In genomic region chr14:102859361-102859871, GRCm38 (mm10) we compare ENCODE assay signal across 11 mouse cellular contexts.
DNase-seq lines count a peak whose midpoint lies in the region; ATAC-seq lines count a peak whose summit lies in the region.
"Had no signal": no experiment of that assay in that cellular context is flagged by ENCODE, and none has a peak within 500 bp of the region (broad histone marks: within the 10 kb centered on the region; RNA-seq: fewer than 3 reads in every experiment).

No protein-coding gene starts in this region.

- intact Hi-C loops in gastrocnemius, postnatal 14 days (cut with DNase I; ENCODE audit: low total_unique reads): no loop called here
- intact Hi-C loops in left cerebral cortex, postnatal 4 days (cut with DNase I): no loop called here

- H3K4me1 ChIP-seq in midbrain, embryonic 11.5 days (ENCODE audit: control insufficient read depth, insufficient read depth, low read length): no peaks in the 10 kb centered on the region
- H3K4me1 ChIP-seq in midbrain, embryonic 15.5 days: no peaks in the 10 kb centered on the region
- no peaks in the 10 kb centered on the region for H3K4me1 ChIP-seq in embryonic facial prominence, embryonic 10.5 days
- no peaks in the 10 kb centered on the region for H3K4me1 ChIP-seq in forebrain, embryonic 11.5 days (replicated peaks; ENCODE audit: control insufficient read depth, insufficient read depth, low read length)

- no peak overlapping the region for H3K4me2 ChIP-seq in midbrain, embryonic 11.5 days
- H3K4me2 ChIP-seq in midbrain, embryonic 15.5 days: no peak overlapping the region
- H3K4me2 ChIP-seq in forebrain, embryonic 11.5 days (ENCODE audit: low read depth, low read length, severe bottlenecking): no peak overlapping the region

- H3K9me3 ChIP-seq in midbrain, embryonic 11.5 days (ENCODE audit: control insufficient read depth, low read length): no peaks in the 10 kb centered on the region
- no peaks in the 10 kb centered on the region for H3K9me3 ChIP-seq in midbrain, embryonic 15.5 days
- no peaks in the 10 kb centered on the region for H3K9me3 ChIP-seq in embryonic facial prominence, embryonic 10.5 days
- H3K9me3 ChIP-seq in forebrain, embryonic 11.5 days (ENCODE audit: control insufficient read depth, low read length): no peaks in the 10 kb centered on the region

- no peaks in the 10 kb centered on the region for H3K36me3 ChIP-seq in midbrain, embryonic 11.5 days (ENCODE audit: control insufficient read depth, insufficient read depth, low read length)
- no peaks in the 10 kb centered on the region for H3K36me3 ChIP-seq in midbrain, embryonic 15.5 days (replicated peaks)
- no peaks in the 10 kb centered on the region for H3K36me3 ChIP-seq in embryonic facial prominence, embryonic 10.5 days (replicated peaks)
- H3K36me3 ChIP-seq in forebrain, embryonic 11.5 days (ENCODE audit: control insufficient read depth, insufficient read depth, low read length): no peaks in the 10 kb centered on the region

- H3K27ac ChIP-seq in midbrain, embryonic 11.5 days (ENCODE audit: low read depth, low read length): no peak overlapping the region
- no peak overlapping the region for H3K27ac ChIP-seq in midbrain, embryonic 15.5 days
- no peak overlapping the region for H3K27ac ChIP-seq in embryonic facial prominence, embryonic 10.5 days (replicated peaks)
- no peak overlapping the region for H3K27ac ChIP-seq in forebrain, embryonic 11.5 days (ENCODE audit: low read depth, low read length)

- WGBS in midbrain, embryonic 11.5 days: 74% methylated on average over 4 of the region's 4 CpGs
- 75% methylated on average over 4 of the region's 4 CpGs for WGBS in midbrain, embryonic 15.5 days
- WGBS in embryonic facial prominence, embryonic 10.5 days: 37% methylated on average over 4 of the region's 4 CpGs
- WGBS in forebrain, embryonic 11.5 days: 78% methylated on average over 4 of the region's 4 CpGs

- H3K4me3 ChIP-seq in midbrain, embryonic 11.5 days (ENCODE audit: low read depth, low read length): no peak overlapping the region
- no peak overlapping the region for H3K4me3 ChIP-seq in midbrain, embryonic 15.5 days
- H3K4me3 ChIP-seq in embryonic facial prominence, embryonic 10.5 days: no peak overlapping the region
- H3K4me3 ChIP-seq in forebrain, embryonic 11.5 days (ENCODE audit: low read depth, low read length): no peak overlapping the region

- DNase-seq in midbrain, embryonic 11.5 days (ENCODE audit: low spot score, missing footprints): peak; percentile 81
- peak; percentile 25 for DNase-seq in embryonic facial prominence, embryonic 10.5 days (ENCODE audit: low spot score)
- peak; percentile 25 for DNase-seq in gastrocnemius, postnatal 14 days
- DNase-seq in lung, postnatal 10 days: peak; percentile 20
- no peak for DNase-seq in forebrain, embryonic 11.5 days (ENCODE audit: low spot score)
- DNase-seq in adrenal gland, adult 18-20 months (ENCODE audit: low spot score in 2 of 2): no peak
- DNase-seq in left cerebral cortex, postnatal 4 days: no peak
- DNase-seq: thymus, postnatal 25 days had no signal

- ATAC-seq in midbrain, embryonic 11.5 days (ENCODE audit: low FRiP score): no peak
- ATAC-seq in midbrain, embryonic 15.5 days (replicated peaks): no peak
- no peak for ATAC-seq in forebrain, embryonic 11.5 days (replicated peaks; ENCODE audit: low FRiP score)
- ATAC-seq: activated CD4-positive, CD25-positive, alpha-beta regulatory T cell, adult 4 months; midbrain, embryonic 16.5 days had no signal

- no peaks in the 10 kb centered on the region for H3K27me3 ChIP-seq in midbrain, embryonic 11.5 days (ENCODE audit: control insufficient read depth, insufficient read depth, low read length)
- H3K27me3 ChIP-seq in midbrain, embryonic 15.5 days (replicated peaks): no peaks in the 10 kb centered on the region
- no peaks in the 10 kb centered on the region for H3K27me3 ChIP-seq in embryonic facial prominence, embryonic 10.5 days (replicated peaks; ENCODE audit: low read depth, poor library complexity, severe bottlenecking)
- H3K27me3 ChIP-seq in forebrain, embryonic 11.5 days (ENCODE audit: control insufficient read depth, insufficient read depth, low read length): no peaks in the 10 kb centered on the region

- no peak overlapping the region for H3K9ac ChIP-seq in midbrain, embryonic 11.5 days (ENCODE audit: low read length)
- H3K9ac ChIP-seq in midbrain, embryonic 15.5 days: no peak overlapping the region
- H3K9ac ChIP-seq in forebrain, embryonic 11.5 days (ENCODE audit: low read length): no peak overlapping the region

Comparison
In these comparisons a context has a peak if more than half of its experiments do, and no peak if none do; other contexts are left out.
1. DNase-seq: peak in midbrain, embryonic 11.5 days (single experiment), embryonic facial prominence, embryonic 10.5 days (single experiment), gastrocnemius, postnatal 14 days (single experiment) and lung, postnatal 10 days (single experiment); none in forebrain, embryonic 11.5 days (single experiment), adrenal gland, adult 18-20 months (0 of 2) and left cerebral cortex, postnatal 4 days (single experiment).